Mouse (Mus musculus): ENCODE data around the gene Gorasp2.

DNA sequence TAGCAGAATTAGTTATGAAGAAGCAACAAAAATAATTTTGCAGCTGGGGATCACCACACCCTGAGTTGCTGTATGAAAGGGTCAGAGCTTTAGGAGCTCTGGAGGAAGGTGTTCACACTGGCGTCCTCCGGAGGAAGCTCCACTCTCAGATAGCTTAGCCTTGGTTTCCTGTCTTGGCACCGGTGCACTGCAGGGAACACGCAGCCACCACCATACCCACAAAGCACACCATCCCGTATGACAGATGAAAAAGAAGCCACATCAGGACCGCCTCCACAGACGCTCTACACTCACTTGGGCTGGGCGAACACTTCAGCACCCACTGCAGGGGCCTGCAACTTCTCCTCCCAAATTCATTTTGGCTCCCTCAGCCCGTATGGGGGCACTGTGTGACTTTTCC lies 40.2 kb downstream of the Gorasp2 start:
- TF ChIP-seq POLR2A (IDR thresholded peaks at IDR 0.05; ENCODE audit: insufficient read depth, low read depth, low read length) (no peak), CTCF (IDR thresholded peaks at IDR 0.05; ENCODE audit: insufficient read depth, low read depth, low read length) (no peak)

All from olfactory bulb, adult 2 months (tissue).